Mouse (Mus musculus) kidney, adult 10 weeks (tissue): ENCODE results near the gene Esyt3. TPM values are rescaled to one million over a fixed set of nuclear protein-coding genes. Genes with fewer than 3 reads are reported as not detected.

Experiments used
- polyA plus RNA-seq: library from polyadenylated mRNA; stranded (reverse); fragments of 350-450 nt; fragmentation: Illumina TruSeq; extraction: RNeasy Lipid Tissue Mini Kit (QIAGEN cat#74804); gene quantifications from one replicate; pipeline ENCODE4 v1.2.3, GENCODE M21; 2014; ENCODE audit warnings: low read depth, low replicate concordance

The Esyt3 gene
- polyA plus RNA-seq: 0.16 TPM

GRCm38 (mm10) chr9:99357921-99358692, at the start of gene Esyt3:
Gene Esyt3 (minus strand): TSS chr9:99358557.

Other genes starting within 250 kb of the Esyt3 start
- gene Pik3cb, start 217.9 kb downstream of the Esyt3 start, polyA plus RNA-seq: 20.5 TPM
- gene Faiml, start 121.3 kb downstream of the Esyt3 start, polyA plus RNA-seq: not detected
- 23.1 TPM for gene Cep70, start 115.2 kb downstream of the Esyt3 start, polyA plus RNA-seq
- 7.4 TPM for gene Mras, start 78.8 kb upstream of the Esyt3 start, polyA plus RNA-seq
- not detected for gene Nme9, start 92.9 kb upstream of the Esyt3 start, polyA plus RNA-seq
- 38.3 TPM for gene Armc8, start 210.3 kb upstream of the Esyt3 start, polyA plus RNA-seq
- 12.5 TPM for gene Dbr1, start 217.2 kb upstream of the Esyt3 start, polyA plus RNA-seq